Mouse (Mus musculus) stomach, postnatal 0 days (tissue): ENCODE data around the gene Gpc3.

Source experiments
- CTCF ChIP-seq: IDR thresholded peaks from 2 replicates; pipeline ENCODE4 v1.5.1; 2016; ENCODE audit warnings: antibody characterized with exemption, low read depth, mild to moderate bottlenecking, moderate library complexity
- EP300 ChIP-seq: optimal IDR thresholded peaks from 2 replicates; pipeline ENCODE3; 2016; ENCODE audit warnings: antibody characterized with exemption

DNA sequence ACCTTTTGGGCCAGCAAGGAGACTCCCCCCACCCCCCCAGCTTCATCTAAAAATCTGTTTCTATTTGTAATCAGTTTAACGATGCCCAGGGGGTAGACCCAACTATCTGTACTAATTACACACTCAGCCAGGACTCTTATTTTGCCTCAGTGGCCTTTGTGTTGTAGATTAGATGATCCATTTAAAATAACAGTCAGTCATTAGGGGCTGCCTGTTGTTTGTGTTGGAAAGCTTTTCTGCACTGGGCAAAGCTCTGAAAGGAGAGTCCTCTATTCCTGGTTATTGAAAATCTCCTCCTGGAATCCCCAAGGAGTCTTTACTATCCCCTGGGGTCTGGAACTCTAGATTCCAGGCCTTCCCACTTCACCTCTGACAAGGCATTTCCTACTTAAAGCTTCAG, 336.2 kb downstream of the Gpc3 start:
- TF ChIP-seq CTCF (no peak), EP300 (no peak)
